Mouse (Mus musculus) hindbrain, embryonic 12.5 days (tissue): ENCODE measurements around the gene Crybg3. TPM values are rescaled to one million over a fixed set of nuclear protein-coding genes. Genes with fewer than 3 reads are reported as not detected.

Experiments used
- ATAC-seq: fragments of 200-750 bp; cut with Nextera tagmentation; 2 replicates; pipeline ENCODE4 v1.8.0; 2017; ENCODE audit warnings: moderate TSS enrichment; ENCODE audit not compliant: low FRiP score
- H3K27ac ChIP-seq: fragments of 300-500 bp; sonication (generic); 2 replicates; pipeline ENCODE4 v1.5.1; 2016; ENCODE audit warnings: mild to moderate bottlenecking
- H3K27me3 ChIP-seq: fragments of 300-500 bp; sonication (generic); 2 replicates; pipeline ENCODE4 v1.6.1; 2016; ENCODE audit warnings: mild to moderate bottlenecking
- H3K36me3 ChIP-seq: fragments of 300-500 bp; sonication (generic); 2 replicates; pipeline ENCODE4 v1.6.1; 2016; ENCODE audit warnings: mild to moderate bottlenecking
- H3K4me1 ChIP-seq: fragments of 300-500 bp; sonication (generic); 2 replicates; pipeline ENCODE4 v1.6.1; 2016
- H3K4me2 ChIP-seq: fragments of 300-500 bp; sonication (generic); replicated peaks from 2 replicates; pipeline ENCODE4 v1.6.1; 2016; ENCODE audit warnings: mild to moderate bottlenecking
- H3K4me3 ChIP-seq: fragments of 300-500 bp; sonication (generic); 2 replicates; pipeline ENCODE4 v1.5.1; 2016; ENCODE audit warnings: mild to moderate bottlenecking
- H3K9ac ChIP-seq: fragments of 300-500 bp; sonication (generic); 2 replicates; pipeline ENCODE4 v1.6.1; 2016; ENCODE audit warnings: mild to moderate bottlenecking, moderate library complexity
- H3K9me3 ChIP-seq: fragments of 300-500 bp; sonication (generic); replicated peaks from 2 replicates; pipeline ENCODE4 v1.6.1; 2016; ENCODE audit warnings: mild to moderate bottlenecking
- WGBS: fragments of 180-500 bp; shearing (Covaris S2); methylation state at CpG from one replicate; pipeline ENCODE4 v1.1.7; 2016; 5-methylcytosine and 5-hydroxymethylcytosine counted together
- polyA plus RNA-seq: library from polyadenylated mRNA; unstranded; fragments of >200 nt; fragmentation: Nextera tagmentation; extraction: Ambion mirVana; gene quantifications from 2 replicates; pipeline ENCODE4 v1.2.1, GENCODE M21; 2016

Gene Crybg3
- polyA plus RNA-seq = 5.9 and 6.3 TPM in 2 replicates

DNA sequence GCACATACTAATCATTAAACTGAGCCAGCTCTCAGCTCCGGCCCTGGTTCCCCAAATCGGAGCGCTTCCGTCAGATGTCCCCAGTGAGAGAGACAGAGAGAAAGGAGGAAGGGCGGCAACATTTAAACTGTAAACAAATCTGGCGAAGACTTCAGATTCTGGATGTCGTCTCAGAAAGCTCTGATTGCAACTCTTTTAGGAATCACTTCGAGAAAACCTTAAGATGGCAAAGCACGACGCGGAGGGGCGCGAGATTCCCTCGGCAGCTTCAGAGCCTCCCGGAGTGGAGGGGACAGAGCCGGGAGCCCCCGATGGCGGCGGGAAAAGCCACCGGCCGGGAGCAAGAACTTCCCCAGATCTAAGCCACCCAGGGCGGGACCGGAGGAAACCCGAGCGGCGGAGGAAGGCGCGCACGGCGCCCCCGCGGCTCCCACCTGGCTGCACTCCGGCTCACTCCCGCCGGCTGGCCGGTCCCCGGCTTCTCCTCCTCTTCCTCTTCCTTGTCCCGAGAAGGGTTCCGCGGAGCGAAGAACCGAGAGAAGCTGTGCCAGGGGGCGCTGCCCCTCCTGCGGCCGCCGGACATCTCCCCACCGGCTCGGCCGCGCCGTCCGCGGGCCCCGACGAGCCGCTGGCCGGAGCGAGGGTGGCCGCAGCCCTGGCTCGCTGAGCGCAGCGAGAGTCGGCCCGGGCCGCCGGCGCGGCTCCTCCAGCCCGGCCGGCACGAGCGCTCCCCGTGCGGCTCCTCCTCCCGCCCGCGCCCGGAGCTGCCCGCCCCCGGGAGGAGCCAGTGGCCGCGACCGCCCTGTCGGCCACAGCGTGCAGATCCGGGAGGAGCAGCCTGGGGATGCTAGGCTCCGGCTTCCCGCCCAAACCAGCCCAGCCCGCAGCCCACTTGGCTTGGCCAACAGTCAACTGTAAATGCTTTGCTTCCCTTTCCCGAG is at the start of gene Crybg3:
Gene Crybg3, minus strand, starts transcription at position 669 of the 941 bp plus-strand sequence.
- Histone ChIP-seq H3K4me3 (peak within 1 kb of the TSS; percentile 75), H3K4me1 (peaks cover 19% of the 10 kb centered on the region), H3K36me3 (no peaks in the 10 kb centered on the region), H3K9me3 (no peaks in the 10 kb centered on the region), H3K27ac (peak within 1 kb of the TSS; percentile 67), H3K9ac (peak within 1 kb of the TSS; percentile 74), H3K4me2 (peak within 1 kb of the TSS; percentile 76), H3K27me3 (no peaks in the 10 kb centered on the region)
- ATAC-seq = peak; percentile 77
- WGBS = under 1% methylated on average over 75 of the region's 90 CpGs

DNA sequence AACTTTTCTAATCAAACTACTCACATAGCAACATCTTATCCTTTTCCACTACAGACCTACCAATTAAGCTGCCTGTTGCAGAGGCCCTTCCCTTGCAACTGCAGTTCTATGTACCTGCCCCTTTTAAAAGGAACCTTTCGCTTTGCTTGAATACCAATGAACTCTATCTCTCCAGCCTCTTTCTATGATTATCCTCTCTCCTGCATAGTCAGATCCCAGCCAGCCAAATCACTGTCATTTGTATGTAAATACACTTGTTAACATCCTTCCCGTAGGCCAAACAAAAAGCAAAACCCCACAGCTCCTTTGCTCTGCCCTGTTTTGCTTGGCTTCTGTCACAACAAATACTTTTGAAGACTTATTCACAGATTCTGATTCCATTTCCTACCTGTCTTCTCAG is 43.0 kb upstream of the Crybg3 start:
- H3K4me3 ChIP-seq = no peak overlapping the region
- H3K9me3 ChIP-seq = no peaks in the 10 kb centered on the region
- 52% methylated on average over 2 of the region's 2 CpGs for WGBS
- ATAC-seq = no peak
- no peak overlapping the region for H3K4me2 ChIP-seq
- no peaks in the 10 kb centered on the region for H3K4me1 ChIP-seq
- H3K27me3 ChIP-seq = no peaks in the 10 kb centered on the region
- H3K36me3 ChIP-seq = no peaks in the 10 kb centered on the region
- H3K27ac ChIP-seq = no peak overlapping the region
- no peak overlapping the region for H3K9ac ChIP-seq

DNA sequence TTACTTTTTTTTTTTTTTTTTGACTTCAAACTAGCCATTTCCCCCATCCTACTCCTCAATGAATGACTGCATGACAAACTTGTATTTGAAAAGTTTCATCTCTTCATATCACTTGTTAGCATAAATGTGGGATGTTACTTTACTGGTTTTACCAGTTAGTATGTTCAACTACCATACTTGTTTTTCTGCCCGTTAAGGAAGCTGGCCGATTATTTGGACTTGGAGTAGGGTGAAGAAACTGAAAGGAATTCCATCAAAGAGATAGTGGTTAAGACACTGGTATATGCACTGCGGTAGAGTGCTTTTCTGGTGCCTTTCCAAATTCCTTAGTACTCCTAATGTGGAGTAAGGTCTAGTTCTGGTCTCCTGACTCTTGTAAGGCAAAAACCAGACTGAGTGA is 39.2 kb upstream of the Crybg3 start:
- H3K9ac ChIP-seq = no peak overlapping the region
- no peaks in the 10 kb centered on the region for H3K9me3 ChIP-seq
- no peak overlapping the region for H3K27ac ChIP-seq
- no peaks in the 10 kb centered on the region for H3K36me3 ChIP-seq
- WGBS = 91% methylated on average over 3 of the region's 3 CpGs
- no peaks in the 10 kb centered on the region for H3K27me3 ChIP-seq
- H3K4me2 ChIP-seq = peak overlapping the region; percentile 65; the same call in 1 of the 2 replicates
- ATAC-seq = no peak
- H3K4me3 ChIP-seq = no peak overlapping the region
- H3K4me1 ChIP-seq = peaks cover 7% of the 10 kb centered on the region

GRCm38 (mm10) chr16:59639102-59639691 is 38.4 kb upstream of the Crybg3 start, which contains the start of gene Arl6:
Gene Arl6 (minus strand): TSS chr16:59639391.
- H3K36me3 ChIP-seq = no peaks in the 10 kb centered on the region
- H3K4me2 ChIP-seq = peak within 1 kb of the TSS; percentile 65
- ATAC-seq = peak; percentile 98
- H3K27me3 ChIP-seq = no peaks in the 10 kb centered on the region
- H3K9ac ChIP-seq = peak within 1 kb of the TSS; percentile 77
- peaks cover 7% of the 10 kb centered on the region for H3K4me1 ChIP-seq
- H3K27ac ChIP-seq = peak within 1 kb of the TSS; percentile 99
- no peaks in the 10 kb centered on the region for H3K9me3 ChIP-seq
- H3K4me3 ChIP-seq = peak within 1 kb of the TSS; percentile 66
- WGBS = under 1% methylated on average over 46 of the region's 46 CpGs

DNA sequence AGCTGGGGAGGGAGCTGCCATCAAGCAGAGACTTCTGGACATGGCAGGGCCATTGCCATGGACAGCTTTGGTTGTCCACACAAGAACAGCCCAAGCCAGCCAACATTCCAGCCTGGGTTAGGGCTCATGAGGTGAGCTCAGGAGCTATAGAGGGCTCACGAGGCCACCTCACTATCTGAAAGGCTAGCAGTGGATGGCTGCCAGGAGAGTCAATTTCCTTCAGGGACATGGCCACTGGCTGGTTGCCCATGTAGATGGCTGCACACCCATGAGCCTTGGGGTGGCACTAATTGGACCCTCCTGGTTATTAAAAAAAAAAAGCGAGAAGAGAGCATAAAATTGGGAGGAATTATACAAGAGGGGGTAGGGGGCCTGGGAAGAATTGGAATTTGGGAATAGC is 33.8 kb upstream of the Crybg3 start:
- Histone ChIP-seq H3K36me3 (peaks cover 16% of the 10 kb centered on the region), H3K4me1 (peaks cover 7% of the 10 kb centered on the region), H3K4me2 (no peak overlapping the region), H3K27ac (no peak overlapping the region), H3K9ac (no peak overlapping the region), H3K27me3 (no peaks in the 10 kb centered on the region), H3K4me3 (no peak overlapping the region), H3K9me3 (no peaks in the 10 kb centered on the region)
- no peak for ATAC-seq
- WGBS = 93% methylated on average over 2 of the region's 2 CpGs

DNA sequence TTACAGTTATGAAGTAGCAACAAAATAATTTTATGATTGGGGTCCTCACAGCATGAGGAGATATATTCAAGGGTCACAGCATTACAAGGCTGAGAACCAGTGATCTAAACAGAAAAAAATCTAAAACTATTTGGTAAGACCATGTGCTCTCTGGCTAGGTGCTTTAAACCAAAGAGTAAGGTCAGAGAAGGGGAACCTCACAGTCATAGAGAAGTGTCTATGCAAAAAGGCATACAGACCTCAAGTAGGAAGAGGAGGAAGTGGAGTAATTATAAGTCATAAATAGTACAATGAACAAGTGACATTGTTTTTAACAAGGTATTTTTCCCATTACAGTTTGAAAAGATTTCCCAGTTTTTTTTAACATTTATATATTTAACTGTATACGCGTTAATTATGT is 20.8 kb upstream of the Crybg3 start:
- 97% methylated on average over 2 of the region's 2 CpGs for whole genome bisulfite sequencing
- Histone ChIP-seq H3K36me3 (no peaks in the 10 kb centered on the region), H3K4me1 (no peaks in the 10 kb centered on the region), H3K4me3 (no peak overlapping the region), H3K4me2 (no peak overlapping the region), H3K27ac (no peak overlapping the region), H3K9me3 (no peaks in the 10 kb centered on the region), H3K9ac (no peak overlapping the region), H3K27me3 (no peaks in the 10 kb centered on the region)
- no peak for ATAC-seq

DNA sequence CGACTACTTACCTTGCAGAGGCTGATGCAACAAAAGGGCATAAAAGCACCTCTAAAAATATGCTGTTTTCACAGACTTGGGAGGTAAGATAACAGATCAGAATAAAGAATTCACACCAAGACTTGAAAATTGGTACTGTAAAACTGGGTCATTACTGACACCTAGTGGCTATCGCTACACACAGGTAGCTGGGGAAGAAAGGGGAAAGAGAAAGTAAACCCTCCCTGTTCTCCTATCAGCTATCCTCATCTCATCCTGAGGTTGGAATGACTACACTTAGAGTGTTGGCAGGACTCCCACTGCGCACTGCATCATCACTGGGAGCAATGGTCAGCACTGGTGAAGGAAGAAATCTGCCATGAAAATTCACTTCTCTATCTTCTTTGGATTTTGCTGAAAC is 16.4 kb upstream of the Crybg3 start:
- H3K27me3 ChIP-seq = no peaks in the 10 kb centered on the region
- no peak; the same call in 1 of the 2 replicates for ATAC-seq
- no peak overlapping the region for H3K4me3 ChIP-seq
- 43% methylated on average over 3 of the region's 3 CpGs for WGBS
- H3K9me3 ChIP-seq = no peaks in the 10 kb centered on the region
- H3K9ac ChIP-seq = no peak overlapping the region
- H3K27ac ChIP-seq = no peak overlapping the region
- H3K4me2 ChIP-seq = no peak overlapping the region
- H3K36me3 ChIP-seq = no peaks in the 10 kb centered on the region
- H3K4me1 ChIP-seq = no peaks in the 10 kb centered on the region

DNA sequence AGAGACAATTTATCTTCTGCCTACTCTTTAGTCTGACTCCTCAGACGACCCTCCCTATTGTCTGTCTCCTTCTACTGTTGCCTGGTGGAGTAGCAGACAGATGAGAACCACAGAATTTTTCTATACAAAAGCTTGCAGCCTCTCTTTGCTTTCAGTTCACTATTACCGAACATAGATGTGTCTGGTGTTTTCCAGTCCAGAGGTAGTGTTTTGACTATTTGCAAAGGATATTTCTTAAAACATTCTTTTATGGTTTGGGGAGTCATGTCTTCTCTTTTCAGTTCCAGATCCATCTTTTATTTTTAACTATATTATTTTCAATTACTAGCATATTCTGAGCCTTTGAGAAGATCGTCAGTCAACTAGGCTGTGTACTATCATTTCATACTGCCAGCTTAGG is 14.9 kb upstream of the Crybg3 start:
- no peak for ATAC-seq
- Histone ChIP-seq H3K27ac (no peak overlapping the region), H3K36me3 (no peaks in the 10 kb centered on the region), H3K4me2 (no peak overlapping the region), H3K4me3 (no peak overlapping the region), H3K9me3 (no peaks in the 10 kb centered on the region), H3K9ac (no peak overlapping the region), H3K27me3 (no peaks in the 10 kb centered on the region), H3K4me1 (no peaks in the 10 kb centered on the region)
- WGBS = 73% methylated on average over 3 of the region's 3 CpGs

GRCm38 (mm10) chr16:59610750-59611149 is 10.0 kb upstream of the Crybg3 start:
- Histone ChIP-seq H3K4me3 (no peak overlapping the region), H3K27ac (no peak overlapping the region), H3K4me1 (no peaks in the 10 kb centered on the region), H3K4me2 (no peak overlapping the region), H3K9me3 (no peaks in the 10 kb centered on the region), H3K36me3 (no peaks in the 10 kb centered on the region), H3K27me3 (no peaks in the 10 kb centered on the region), H3K9ac (no peak overlapping the region)
- 97% methylated on average over 1 of the region's 1 CpGs for WGBS
- no peak for ATAC-seq

GRCm38 (mm10) chr16:59604078-59604781 is 3.5 kb upstream of the Crybg3 start:
- Histone ChIP-seq H3K4me2 (peak overlapping the region; percentile 44), H3K9me3 (no peaks in the 10 kb centered on the region), H3K4me1 (peaks cover 18% of the 10 kb centered on the region), H3K27ac (peak overlapping the region; percentile 48; the same call in 1 of the 2 replicates), H3K27me3 (no peaks in the 10 kb centered on the region), H3K36me3 (no peaks in the 10 kb centered on the region), H3K9ac (no peak overlapping the region), H3K4me3 (peak overlapping the region; percentile 13; the same call in 1 of the 2 replicates)
- ATAC-seq = peak; percentile 90
- 30% methylated on average over 15 of the region's 15 CpGs for WGBS

DNA sequence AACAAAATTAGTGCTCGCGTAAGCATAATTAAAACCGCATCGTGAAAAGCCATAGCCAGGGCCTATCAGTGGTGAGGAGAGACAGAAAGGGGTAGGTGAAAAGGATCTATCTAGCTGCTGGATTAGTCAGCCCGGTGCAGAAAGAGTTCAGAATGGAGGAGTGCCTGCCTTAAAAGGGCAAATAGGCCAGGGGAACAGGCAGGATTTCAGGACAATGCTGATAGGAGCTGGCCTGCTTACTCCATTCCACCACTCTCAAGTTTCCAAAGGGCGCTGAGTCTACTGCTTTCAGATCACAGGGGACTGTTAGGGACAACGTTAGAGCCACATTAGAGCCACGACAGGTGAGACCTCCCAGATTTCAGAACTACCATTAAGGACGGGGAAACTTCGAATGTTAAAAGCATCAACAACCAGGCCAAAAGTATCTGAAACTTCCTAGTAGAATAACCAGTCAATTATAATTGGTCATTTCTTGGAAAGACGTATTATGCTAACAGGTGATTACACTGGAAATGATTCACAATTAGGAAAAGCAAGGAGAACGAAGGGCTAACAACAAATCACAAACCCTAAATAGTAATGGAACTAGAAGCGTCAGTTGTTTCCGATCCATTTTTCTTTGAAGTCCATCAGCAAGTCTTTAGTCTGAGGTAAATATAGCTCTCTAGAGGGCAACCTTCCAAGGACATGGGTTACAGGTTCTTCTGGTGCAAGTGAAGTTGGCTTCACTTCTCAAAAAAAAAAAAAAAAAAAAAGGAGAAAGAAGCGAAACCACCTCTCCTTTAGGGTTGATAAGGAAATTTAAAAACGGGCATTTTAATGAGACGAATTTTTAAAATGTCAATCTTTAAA is 1.1 kb downstream of the Crybg3 start:
- Histone ChIP-seq H3K27me3 (no peaks in the 10 kb centered on the region), H3K9ac (no peak overlapping the region; the same call in 1 of the 2 replicates), H3K27ac (peak overlapping the region; percentile 67; the same call in 1 of the 2 replicates), H3K4me1 (peaks cover 18% of the 10 kb centered on the region), H3K9me3 (no peaks in the 10 kb centered on the region), H3K4me3 (peak overlapping the region; percentile 75), H3K4me2 (peak overlapping the region; percentile 76), H3K36me3 (no peaks in the 10 kb centered on the region)
- no peak for ATAC-seq
- WGBS = 23% methylated on average over 17 of the region's 17 CpGs
